Mouse (Mus musculus) intestine, embryonic 15.5 days (tissue): ENCODE data around the gene Gm14399. TPM values are rescaled to one million over a fixed set of nuclear protein-coding genes. Genes with fewer than 3 reads are reported as not detected.
A peak's percentile ranks its signal among the peaks of the same experiment; 100 is the strongest.
"Not testable (repeated sequence)": the region's sequence is repeated elsewhere in the genome, so short reads cannot be mapped to it uniquely, and the experiment has no call there.

Source experiments
- ATAC-seq: fragments of 200-750 bp; cut with Nextera tagmentation; 2 replicates; pipeline ENCODE4 v1.8.0; 2017; ENCODE audit warnings: moderate TSS enrichment, moderate library complexity
- H3K27ac ChIP-seq: fragments of 300-500 bp; sonication (generic); 2 replicates; pipeline ENCODE4 v1.5.1; 2015; ENCODE audit warnings: mild to moderate bottlenecking, inconsistent platforms
- H3K27me3 ChIP-seq: fragments of 300-500 bp; sonication (generic); replicated peaks from 2 replicates; pipeline ENCODE4 v1.6.1; 2015; ENCODE audit warnings: inconsistent platforms
- H3K36me3 ChIP-seq: fragments of 300-500 bp; sonication (generic); 2 replicates; pipeline ENCODE4 v1.6.1; 2015; ENCODE audit warnings: inconsistent platforms
- H3K4me1 ChIP-seq: fragments of 300-500 bp; sonication (generic); replicated peaks from 2 replicates; pipeline ENCODE4 v1.6.1; 2015; ENCODE audit warnings: inconsistent platforms
- H3K4me2 ChIP-seq: fragments of 300-500 bp; sonication (generic); replicated peaks from 2 replicates; pipeline ENCODE4 v1.6.1; 2015; ENCODE audit warnings: mild to moderate bottlenecking, inconsistent platforms
- H3K4me3 ChIP-seq: fragments of 300-500 bp; sonication (generic); replicated peaks from 2 replicates; pipeline ENCODE4 v1.5.1; 2015; ENCODE audit warnings: inconsistent platforms
- H3K9ac ChIP-seq: fragments of 300-500 bp; sonication (generic); 2 replicates; pipeline ENCODE4 v1.6.1; 2015; ENCODE audit warnings: inconsistent platforms
- H3K9me3 ChIP-seq: fragments of 300-500 bp; sonication (generic); 2 replicates; pipeline ENCODE4 v1.6.1; 2016; ENCODE audit warnings: inconsistent platforms
- WGBS: fragments of 180-500 bp; shearing (Covaris S2); methylation state at CpG from one replicate; pipeline ENCODE4 v1.1.7; 2015; 5-methylcytosine and 5-hydroxymethylcytosine counted together
- polyA plus RNA-seq: library from polyadenylated mRNA; unstranded; fragments of >200 nt; fragmentation: Nextera tagmentation; extraction: Ambion mirVana; gene quantifications from 2 replicates; pipeline ENCODE4 v1.2.1, GENCODE M21; 2015

The Gm14399 gene
- polyA plus RNA-seq, 1 experiment from 2014 or later: 3.9 TPM

DNA sequence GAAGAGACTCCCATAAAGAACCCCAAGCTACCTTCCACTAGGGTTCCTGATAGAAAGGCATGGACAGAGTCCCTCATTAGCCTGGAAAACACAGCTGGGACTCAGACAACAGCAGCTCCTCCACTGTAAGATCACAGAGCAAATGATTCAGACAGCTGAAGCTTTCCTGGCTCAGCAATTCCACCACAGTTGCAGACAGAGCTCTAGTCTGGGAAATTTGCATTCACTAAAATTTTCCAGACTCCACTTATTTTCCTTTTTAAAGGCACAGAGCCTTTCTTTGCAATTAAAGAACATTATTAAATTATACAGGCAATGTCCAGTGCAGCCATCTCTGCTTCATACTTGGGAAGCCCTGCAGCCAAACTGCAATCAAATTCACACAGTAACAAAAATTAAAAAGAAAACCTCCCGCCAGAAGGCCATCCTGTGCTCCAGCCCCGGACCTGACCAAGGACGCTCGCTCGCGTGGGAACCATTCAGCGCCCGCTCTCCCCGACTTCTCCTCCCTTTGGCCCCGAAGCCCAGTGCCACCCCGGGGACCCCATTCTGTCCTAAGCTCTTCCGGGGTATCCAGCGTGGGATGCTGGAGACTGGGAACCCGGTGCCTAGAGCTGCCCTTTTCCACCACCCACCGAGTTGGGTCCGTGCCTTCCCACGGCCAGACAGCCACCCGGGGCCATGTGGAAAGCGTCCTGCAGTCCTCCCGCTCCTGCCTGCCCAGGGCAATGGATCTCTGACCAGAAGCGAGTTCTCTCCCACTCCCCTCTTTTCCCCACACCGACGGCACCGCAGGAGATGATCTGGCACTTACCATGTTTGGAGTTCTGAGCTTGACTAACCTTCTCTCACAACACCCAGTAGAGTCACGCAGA lies 457 bp downstream of the Gm14399 start:
- WGBS: 4% methylated on average over 25 of the region's 25 CpGs
- ATAC-seq, H3K27me3 ChIP-seq, H3K36me3 ChIP-seq, H3K4me1 ChIP-seq, H3K9me3 ChIP-seq, H3K27ac ChIP-seq: not testable (repeated sequence)
- Histone ChIP-seq H3K4me2 (peak overlapping the region; percentile 49), H3K4me3 (peak overlapping the region; percentile 49), H3K9ac (peak overlapping the region; percentile 30; the same call in 1 of the 2 replicates)

DNA sequence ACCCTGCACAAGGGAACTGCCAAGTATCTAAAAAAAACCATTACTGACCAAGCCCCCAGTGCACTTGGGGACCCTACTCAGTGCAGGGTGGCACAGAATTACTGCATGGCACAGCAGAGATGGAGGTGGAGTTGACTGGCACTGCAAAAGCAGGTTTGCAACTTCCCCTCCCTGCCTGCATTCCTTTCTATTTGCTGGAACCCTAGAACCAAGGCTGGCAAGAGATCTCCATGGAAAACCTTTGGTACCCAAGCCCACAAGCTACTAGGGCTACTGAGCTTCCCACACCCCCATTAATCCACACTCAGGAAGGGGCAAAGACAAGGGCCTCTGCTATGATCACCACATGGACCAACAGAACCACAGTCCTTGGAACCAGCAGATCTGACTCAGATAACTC lies 1.2 kb downstream of the Gm14399 start:
- H3K4me1 ChIP-seq, H3K4me3 ChIP-seq, H3K9me3 ChIP-seq, ATAC-seq, H3K9ac ChIP-seq, H3K27ac ChIP-seq, H3K27me3 ChIP-seq, H3K36me3 ChIP-seq, H3K4me2 ChIP-seq: not testable (repeated sequence)

Other genes starting within 250 kb of the Gm14399 start
- not detected in 2 replicates for gene Gm14444, start 131.8 kb downstream of the Gm14399 start, polyA plus RNA-seq
- gene Gm14393, start 74.2 kb downstream of the Gm14399 start, polyA plus RNA-seq: 0.85 TPM in 1 of 2 replicates, not detected in the other
- gene Gm14443, start 33.9 kb upstream of the Gm14399 start, polyA plus RNA-seq: 0.53 and 0.59 TPM in 2 replicates
- gene Gm14391, start 64.9 kb upstream of the Gm14399 start, polyA plus RNA-seq: 5.4 and 5.8 TPM in 2 replicates
- 3.1 TPM in 1 of 2 replicates, not detected in the other for gene Gm14440, start 133.1 kb upstream of the Gm14399 start, polyA plus RNA-seq
- 14.5 and 14.9 TPM in 2 replicates for gene Gm4631, start 196.2 kb upstream of the Gm14399 start, polyA plus RNA-seq
- gene Zfp968, start 230.4 kb upstream of the Gm14399 start, polyA plus RNA-seq: 5.8 and 6.4 TPM in 2 replicates